Mouse (Mus musculus): ENCODE data around the gene Arid1a. TPM values are rescaled to one million over a fixed set of nuclear protein-coding genes. Genes with fewer than 3 reads are reported as not detected.
A peak's percentile ranks its signal among the peaks of the same experiment; 100 is the strongest.

Arid1a gene
- polyA plus RNA-seq, 1 experiment from 2014 or later, result 32.7 TPM

DNA sequence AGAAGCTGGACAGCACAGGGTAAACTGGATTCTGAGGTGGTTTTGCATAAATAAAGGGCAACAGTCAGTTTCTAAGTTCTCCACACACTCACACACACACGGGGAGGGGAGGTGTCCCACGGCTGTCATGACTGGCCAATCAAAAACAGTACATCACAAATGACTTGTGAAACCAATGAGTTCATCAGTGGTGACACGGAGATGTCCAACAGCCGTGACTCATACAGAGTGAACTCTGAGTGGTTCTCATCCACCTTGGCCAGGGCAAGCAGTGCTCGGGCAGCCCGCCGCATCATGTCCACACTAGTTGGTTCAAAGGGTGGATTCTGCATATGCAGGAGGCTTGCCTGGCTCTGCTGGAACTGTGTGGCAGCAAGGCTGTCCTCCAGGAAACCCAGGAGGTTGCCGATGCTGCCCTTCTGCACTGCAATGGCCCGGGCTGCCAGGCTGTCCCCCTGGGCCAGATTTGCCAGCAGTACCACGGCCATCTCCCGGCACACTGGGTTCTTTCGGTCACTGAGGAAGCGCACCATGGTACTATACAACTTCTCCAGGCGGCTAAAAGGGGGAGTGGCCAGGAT is 76.3 kb downstream of the Arid1a start:
- H3K9me3 ChIP-seq (replicated peaks), result no peaks in the 10 kb centered on the region
- no peak overlapping the region for H3K27ac ChIP-seq (replicated peaks)
- no peak overlapping the region for H3K4me3 ChIP-seq
- H3K27me3 ChIP-seq (ENCODE audit: low read depth, poor library complexity, severe bottlenecking), result no peaks in the 10 kb centered on the region
- WGBS, result 93% methylated on average over 14 of the region's 14 CpGs
- DNase-seq (ENCODE audit: low spot score), result no peak
- H3K4me1 ChIP-seq, result peaks cover 29% of the 10 kb centered on the region
- peaks cover 72% of the 10 kb centered on the region for H3K36me3 ChIP-seq

DNA sequence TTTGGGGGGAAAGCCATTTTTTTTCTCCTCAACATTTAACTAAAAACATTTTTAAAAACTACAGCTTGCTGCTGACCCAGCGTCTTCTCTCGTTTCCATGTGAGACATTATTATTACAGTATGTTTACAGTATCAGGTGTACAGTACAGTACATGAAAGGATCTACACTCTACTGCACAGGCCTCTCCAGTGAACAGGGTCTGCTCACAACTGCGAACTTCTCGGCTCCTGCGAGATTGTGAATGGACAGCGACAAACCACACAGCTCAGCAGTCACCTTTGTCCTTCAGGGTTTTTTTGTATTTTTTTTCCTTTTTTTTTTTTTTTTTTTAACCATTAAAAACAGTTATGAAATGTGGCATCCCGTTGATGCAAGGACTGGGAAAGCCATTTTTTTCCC is 76.9 kb downstream of the Arid1a start:
- Histone ChIP-seq H3K4me1 (peaks cover 32% of the 10 kb centered on the region), H3K36me3 (peaks cover 65% of the 10 kb centered on the region), H3K27ac (replicated peaks) (no peak overlapping the region), H3K9me3 (replicated peaks) (no peaks in the 10 kb centered on the region), H3K27me3 (ENCODE audit: low read depth, poor library complexity, severe bottlenecking) (no peaks in the 10 kb centered on the region), H3K4me3 (no peak overlapping the region)
- 95% methylated on average over 7 of the region's 7 CpGs for WGBS
- no peak for DNase-seq (ENCODE audit: low spot score)

DNA sequence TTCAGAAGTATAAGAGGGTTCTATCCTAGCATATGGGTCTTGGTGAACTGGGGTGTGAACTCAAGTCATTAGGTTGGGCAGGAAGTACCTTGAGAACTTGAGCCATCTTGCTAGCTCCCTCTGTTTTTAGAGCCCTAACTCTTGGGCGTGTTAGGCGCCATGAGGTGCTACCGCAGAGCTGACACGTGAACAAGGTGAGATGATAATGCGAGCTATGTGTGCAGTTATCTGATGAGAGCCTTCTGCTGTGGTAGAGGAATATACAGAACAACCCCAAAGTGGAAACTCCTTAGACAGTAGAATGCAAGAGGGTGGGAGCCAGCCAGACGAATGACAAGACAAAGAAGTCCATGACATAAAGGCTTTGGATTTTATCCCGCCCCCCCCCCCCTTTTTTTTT is 79.3 kb downstream of the Arid1a start:
- H3K4me3 ChIP-seq, result no peak overlapping the region
- H3K36me3 ChIP-seq, result peaks cover 41% of the 10 kb centered on the region
- no peak overlapping the region for H3K27ac ChIP-seq (replicated peaks)
- peaks cover 51% of the 10 kb centered on the region for H3K4me1 ChIP-seq
- WGBS, result 83% methylated on average over 7 of the region's 7 CpGs
- H3K27me3 ChIP-seq (ENCODE audit: low read depth, poor library complexity, severe bottlenecking), result no peaks in the 10 kb centered on the region
- H3K9me3 ChIP-seq (replicated peaks), result no peaks in the 10 kb centered on the region
- no peak for DNase-seq (ENCODE audit: low spot score)

DNA sequence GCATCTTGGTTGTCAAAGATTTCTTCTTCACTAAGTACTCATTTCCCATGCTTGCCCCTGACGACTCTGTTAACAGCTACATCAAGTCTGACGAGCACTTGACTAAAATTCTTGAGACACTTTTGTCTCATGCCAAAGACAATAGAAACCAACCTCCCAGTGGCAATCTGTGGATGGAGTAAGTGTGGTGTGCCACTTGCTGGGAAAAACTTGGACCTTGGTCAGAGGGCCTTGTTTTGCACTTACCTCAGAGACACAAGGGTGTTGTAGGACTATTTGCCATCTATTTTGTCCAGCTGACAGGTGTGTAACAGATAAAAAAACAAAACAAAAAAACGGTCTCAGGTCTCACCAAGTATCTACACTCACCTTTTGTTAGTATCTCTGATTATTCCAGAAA is 80.4 kb downstream of the Arid1a start:
- Histone ChIP-seq H3K27me3 (ENCODE audit: low read depth, poor library complexity, severe bottlenecking) (no peaks in the 10 kb centered on the region), H3K9me3 (replicated peaks) (no peaks in the 10 kb centered on the region), H3K4me3 (peak overlapping the region; percentile 28), H3K36me3 (peaks cover 31% of the 10 kb centered on the region), H3K27ac (replicated peaks) (peak overlapping the region; percentile 63; the same call in 1 of the 2 replicates), H3K4me1 (peaks cover 61% of the 10 kb centered on the region)
- WGBS, result 39% methylated on average over 3 of the region's 3 CpGs
- DNase-seq (ENCODE audit: low spot score), result no peak

DNA sequence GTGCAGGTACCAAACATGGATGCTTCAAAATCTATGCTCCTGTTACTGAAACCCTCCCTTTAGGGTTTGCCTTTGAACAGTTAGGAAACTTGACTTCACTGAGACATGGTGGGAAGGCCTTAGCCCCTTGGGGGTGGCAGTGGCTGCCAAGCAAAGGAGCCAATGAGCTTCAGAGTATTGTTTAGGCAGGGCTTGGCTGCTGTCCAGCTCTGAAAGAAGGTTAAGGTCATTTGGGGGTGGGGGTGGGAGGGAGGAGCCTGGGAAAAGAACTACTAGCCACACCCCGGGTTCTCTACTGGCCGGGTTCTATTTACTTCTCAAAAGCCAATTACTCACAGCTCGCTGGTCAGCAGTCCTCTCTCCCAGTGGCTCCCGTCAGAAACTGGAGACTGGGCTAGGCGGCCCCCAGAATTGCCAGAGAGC is 81.0 kb downstream of the Arid1a start:
- Histone ChIP-seq H3K27me3 (ENCODE audit: low read depth, poor library complexity, severe bottlenecking) (no peaks in the 10 kb centered on the region), H3K9me3 (replicated peaks) (no peaks in the 10 kb centered on the region), H3K27ac (replicated peaks) (peak overlapping the region; percentile 63), H3K4me3 (peak overlapping the region; percentile 28), H3K36me3 (peaks cover 25% of the 10 kb centered on the region), H3K4me1 (peaks cover 67% of the 10 kb centered on the region)
- DNase-seq (ENCODE audit: low spot score), result peak; percentile 71
- 1% methylated on average over 5 of the region's 5 CpGs for WGBS

DNA sequence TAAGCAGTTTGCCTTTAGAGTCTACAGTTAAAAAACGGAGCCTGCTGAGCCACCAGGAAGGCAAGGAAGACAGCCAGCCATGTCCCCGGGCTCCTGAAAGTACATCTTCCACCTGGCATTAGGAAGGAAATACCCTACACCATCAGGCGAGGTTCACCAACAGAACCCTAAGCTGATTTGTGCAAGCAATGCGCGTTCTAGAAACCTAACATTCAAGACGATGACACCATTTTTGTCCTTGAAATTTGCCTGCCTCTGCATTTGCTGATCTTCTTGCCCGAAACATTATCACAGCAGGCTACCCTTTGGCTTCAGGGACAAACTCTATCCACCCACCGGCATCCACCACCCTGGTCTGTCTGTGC is 82.3 kb downstream of the Arid1a start:
- Histone ChIP-seq H3K36me3 (peaks cover 12% of the 10 kb centered on the region), H3K27me3 (ENCODE audit: low read depth, poor library complexity, severe bottlenecking) (no peaks in the 10 kb centered on the region), H3K27ac (replicated peaks) (no peak overlapping the region), H3K9me3 (replicated peaks) (no peaks in the 10 kb centered on the region), H3K4me3 (no peak overlapping the region), H3K4me1 (peaks cover 78% of the 10 kb centered on the region)
- no peak for DNase-seq (ENCODE audit: low spot score)
- WGBS, result 77% methylated on average over 8 of the region's 8 CpGs

DNA sequence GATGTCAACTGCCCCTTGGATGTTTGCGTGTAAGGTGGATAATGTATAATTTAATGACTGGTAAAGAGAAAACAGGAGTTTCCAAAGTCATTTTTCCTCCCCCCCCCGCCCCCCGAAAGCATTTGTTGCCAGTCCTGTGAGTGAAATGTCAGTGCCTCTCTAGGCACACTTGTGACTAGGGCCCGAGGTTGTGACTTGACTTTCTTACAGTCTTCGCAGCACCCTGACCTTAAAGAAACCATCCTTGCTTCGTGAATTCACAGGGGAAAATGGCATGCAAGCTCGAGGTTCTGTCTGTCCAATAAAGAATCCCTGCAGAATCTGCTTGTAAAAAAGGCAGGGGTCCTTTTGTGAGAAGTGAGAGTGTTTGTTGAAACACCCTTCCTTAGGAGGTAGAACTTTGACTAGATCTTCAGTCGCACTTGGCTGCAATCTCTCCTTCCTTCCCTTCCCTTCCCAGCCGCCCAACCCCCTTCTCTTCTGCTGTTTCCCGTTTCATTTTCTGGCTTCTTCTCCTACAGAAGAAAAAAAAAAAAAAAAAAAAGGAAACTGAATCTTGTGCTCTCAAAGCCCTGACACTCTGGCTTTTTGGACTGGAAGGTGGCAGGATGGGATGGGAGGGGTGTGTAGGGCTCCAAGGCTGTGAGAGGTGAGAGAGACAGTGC is 82.8 kb downstream of the Arid1a start:
- H3K36me3 ChIP-seq, result peaks cover 7% of the 10 kb centered on the region
- no peaks in the 10 kb centered on the region for H3K27me3 ChIP-seq (ENCODE audit: low read depth, poor library complexity, severe bottlenecking)
- H3K27ac ChIP-seq (replicated peaks), result peak overlapping the region; percentile 92
- WGBS, result 58% methylated on average over 10 of the region's 10 CpGs
- H3K4me1 ChIP-seq, result peaks cover 78% of the 10 kb centered on the region
- peak overlapping the region; percentile 64 for H3K4me3 ChIP-seq
- no peaks in the 10 kb centered on the region for H3K9me3 ChIP-seq (replicated peaks)
- DNase-seq (ENCODE audit: low spot score), result no peak

DNA sequence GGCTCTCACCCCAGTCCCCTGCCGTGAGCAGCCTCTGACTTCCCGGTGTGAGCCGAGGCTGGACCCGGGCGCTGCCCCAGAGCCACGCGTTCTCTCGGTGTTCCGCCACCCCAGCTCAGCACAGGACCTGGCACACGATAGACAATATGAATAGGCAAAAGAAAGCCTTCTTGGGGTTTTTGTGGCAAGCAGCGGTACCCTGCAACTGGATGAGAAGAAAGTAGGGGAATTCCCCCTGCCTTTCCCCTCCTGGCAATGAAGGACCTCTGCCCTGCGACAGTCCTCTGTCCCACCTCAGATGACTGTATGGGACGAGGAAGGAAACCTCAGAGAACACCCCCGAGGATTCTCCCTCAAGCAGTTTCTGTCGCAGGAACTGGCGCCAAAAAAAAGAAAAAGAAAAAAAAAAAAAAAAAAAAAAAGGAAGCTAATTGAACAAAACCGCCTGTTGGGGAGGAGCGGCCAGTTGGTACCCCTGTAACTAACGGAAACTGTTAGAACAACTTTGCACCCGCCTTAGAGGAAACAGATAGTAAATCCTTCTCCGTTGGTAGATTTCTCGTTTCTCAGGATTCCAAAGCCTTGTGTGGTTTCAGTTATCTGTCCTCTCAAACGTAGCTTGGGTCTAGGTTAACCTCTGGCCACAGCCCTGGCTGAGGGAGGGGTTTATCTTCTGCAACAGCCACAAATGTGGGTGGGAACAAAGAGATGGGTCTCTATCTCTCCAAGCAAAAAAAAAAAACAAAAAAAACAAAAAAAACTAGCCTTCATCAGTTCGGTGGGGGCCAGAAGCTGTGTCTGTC is 83.5 kb downstream of the Arid1a start:
- Histone ChIP-seq H3K36me3 (peaks cover 5% of the 10 kb centered on the region), H3K9me3 (replicated peaks) (no peaks in the 10 kb centered on the region), H3K27me3 (ENCODE audit: low read depth, poor library complexity, severe bottlenecking) (no peaks in the 10 kb centered on the region), H3K4me3 (peak overlapping the region; percentile 64), H3K27ac (replicated peaks) (peak overlapping the region; percentile 92), H3K4me1 (peaks cover 75% of the 10 kb centered on the region)
- WGBS, result 7% methylated on average over 24 of the region's 24 CpGs
- no peak for DNase-seq (ENCODE audit: low spot score)

DNA sequence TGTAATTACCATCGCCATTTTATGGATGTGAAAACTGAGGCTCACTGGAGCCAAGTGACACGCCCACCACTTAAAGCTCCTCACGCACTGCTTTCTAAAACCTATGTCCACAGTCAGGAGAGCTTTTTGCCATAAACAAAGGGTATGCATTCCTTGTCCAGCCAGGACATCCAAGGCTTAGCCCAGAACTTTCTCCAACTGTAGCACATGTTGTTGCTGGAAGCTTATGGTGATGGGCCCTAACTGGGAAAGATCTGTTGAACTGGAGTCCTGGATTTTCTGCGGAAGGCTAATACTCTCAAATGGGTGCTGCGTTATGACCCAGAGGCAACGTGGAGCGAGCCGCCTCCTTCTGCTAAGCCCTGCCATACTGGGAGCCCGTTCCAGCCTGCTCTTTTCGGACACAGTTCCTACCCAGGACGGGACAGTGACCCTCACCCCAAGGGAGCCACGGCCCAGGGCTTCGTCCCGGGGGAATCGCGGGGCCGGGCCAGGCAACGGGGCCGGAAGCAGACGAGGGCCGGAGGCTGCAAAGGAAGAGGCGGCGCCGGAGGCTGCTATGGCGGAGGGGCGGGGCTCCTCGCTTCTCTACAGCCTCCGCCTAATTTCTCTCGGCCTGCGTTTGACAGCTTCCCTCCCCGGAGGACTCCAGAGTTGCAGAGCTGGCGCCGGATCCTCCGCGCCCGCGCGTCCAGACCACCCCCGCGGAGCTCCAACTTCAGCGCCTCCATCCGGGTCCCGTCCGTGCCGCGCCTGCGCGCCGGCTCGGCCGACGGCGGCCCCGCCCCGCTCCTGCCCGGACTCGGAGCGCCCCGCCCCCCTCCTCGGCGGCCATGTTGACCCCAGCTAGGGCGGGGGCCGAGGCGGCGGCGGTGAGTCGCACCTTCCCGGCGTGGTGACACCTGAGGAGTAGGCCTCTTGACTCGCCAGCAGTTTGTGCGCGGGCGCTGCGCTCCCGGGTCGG is 84.4 kb downstream of the Arid1a start, which contains the start of gene Pigv:
TSS of gene Pigv (minus strand) at position 767 of the 964 bp plus-strand sequence.
- peaks cover 68% of the 10 kb centered on the region for H3K4me1 ChIP-seq

DNA sequence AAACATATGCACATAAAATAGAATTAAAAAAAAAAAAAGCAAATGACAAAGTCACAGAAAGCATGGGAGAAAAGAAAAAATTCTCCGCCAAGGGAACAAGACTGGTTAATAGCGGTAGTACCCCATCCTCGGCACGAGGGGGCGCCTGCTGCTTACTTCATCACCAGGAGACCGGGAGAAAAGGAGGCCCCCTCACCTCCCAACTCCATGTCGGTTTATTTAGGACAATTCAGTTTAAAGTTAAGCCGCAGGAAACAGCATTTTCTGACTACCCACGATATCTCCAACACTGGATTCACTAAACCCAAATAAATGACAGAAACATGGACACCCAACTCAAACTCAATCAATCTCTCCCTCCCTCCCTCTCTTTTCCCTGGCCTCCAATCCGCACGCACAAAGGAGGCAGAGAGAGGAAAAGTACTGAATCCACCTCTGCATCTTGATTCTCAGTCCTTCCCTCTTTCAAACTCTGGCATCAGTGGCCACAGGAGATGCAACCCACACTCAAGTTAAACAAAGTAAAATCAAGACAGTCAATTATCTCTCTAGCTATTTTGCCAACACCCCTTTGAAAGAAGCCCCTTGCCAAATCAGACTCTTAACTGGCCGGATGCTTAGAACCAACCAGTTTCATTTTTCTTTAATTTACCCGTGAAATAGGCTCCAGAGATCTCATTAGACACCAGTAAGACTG is 85.2 kb downstream of the Arid1a start:
- no peaks in the 10 kb centered on the region for H3K27me3 ChIP-seq (ENCODE audit: low read depth, poor library complexity, severe bottlenecking)
- 4% methylated on average over 13 of the region's 13 CpGs for WGBS
- DNase-seq (ENCODE audit: low spot score), result peak; percentile 84
- peaks cover 15% of the 10 kb centered on the region for H3K36me3 ChIP-seq
- no peaks in the 10 kb centered on the region for H3K9me3 ChIP-seq (replicated peaks)
- H3K27ac ChIP-seq (replicated peaks), result peak overlapping the region; percentile 92
- peaks cover 60% of the 10 kb centered on the region for H3K4me1 ChIP-seq
- H3K4me3 ChIP-seq, result peak overlapping the region; percentile 64

More for the DNA sequence above, 84.4 kb downstream of the Arid1a start, which contains the start of gene Pigv:
- Histone ChIP-seq H3K36me3 (peaks cover 9% of the 10 kb centered on the region), H3K27me3 (ENCODE audit: low read depth, poor library complexity, severe bottlenecking) (no peaks in the 10 kb centered on the region), H3K9me3 (replicated peaks) (no peaks in the 10 kb centered on the region), H3K4me3 (peak within 1 kb of the TSS; percentile 64), H3K27ac (replicated peaks) (peak within 1 kb of the TSS; percentile 92)
- DNase-seq (ENCODE audit: low spot score), result peak; percentile 94
- under 1% methylated on average over 72 of the region's 76 CpGs for WGBS

DNA sequence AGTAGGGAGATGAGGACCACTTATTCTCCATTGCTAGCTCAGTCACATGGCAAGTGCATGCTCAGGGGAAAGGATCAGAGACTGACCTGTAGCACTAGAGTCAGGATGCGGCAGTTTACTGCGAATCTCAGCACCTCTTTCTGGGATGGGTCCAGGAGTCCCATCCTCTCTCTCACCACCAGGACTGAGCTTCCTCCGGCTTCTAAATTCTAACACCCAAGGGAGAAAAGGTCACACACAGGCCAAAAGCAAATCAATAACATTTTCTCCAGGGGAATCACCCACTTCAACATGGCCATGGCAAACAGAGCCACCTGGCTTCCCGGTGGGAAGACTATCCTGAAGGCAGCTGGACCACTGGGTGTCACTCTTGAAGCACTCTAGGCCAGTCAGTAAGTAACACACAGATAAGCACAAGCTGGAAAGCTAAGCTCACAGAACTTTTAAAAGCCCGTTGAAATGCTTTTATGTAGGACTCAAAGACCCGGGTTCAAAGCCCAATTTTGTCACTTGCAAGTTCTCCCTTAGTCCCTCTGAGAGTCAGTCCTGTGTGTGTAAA is 86.8 kb downstream of the Arid1a start:
- peaks cover 26% of the 10 kb centered on the region for H3K36me3 ChIP-seq
- no peaks in the 10 kb centered on the region for H3K9me3 ChIP-seq (replicated peaks)
- peaks cover 56% of the 10 kb centered on the region for H3K4me1 ChIP-seq
- no peaks in the 10 kb centered on the region for H3K27me3 ChIP-seq (ENCODE audit: low read depth, poor library complexity, severe bottlenecking)
- 70% methylated on average over 6 of the region's 6 CpGs for WGBS
- DNase-seq (ENCODE audit: low spot score), result no peak
- H3K4me3 ChIP-seq, result no peak overlapping the region
- H3K27ac ChIP-seq (replicated peaks), result no peak overlapping the region
